ENCODE assay signal across 11 mouse cellular contexts in the genomic region with DNA sequence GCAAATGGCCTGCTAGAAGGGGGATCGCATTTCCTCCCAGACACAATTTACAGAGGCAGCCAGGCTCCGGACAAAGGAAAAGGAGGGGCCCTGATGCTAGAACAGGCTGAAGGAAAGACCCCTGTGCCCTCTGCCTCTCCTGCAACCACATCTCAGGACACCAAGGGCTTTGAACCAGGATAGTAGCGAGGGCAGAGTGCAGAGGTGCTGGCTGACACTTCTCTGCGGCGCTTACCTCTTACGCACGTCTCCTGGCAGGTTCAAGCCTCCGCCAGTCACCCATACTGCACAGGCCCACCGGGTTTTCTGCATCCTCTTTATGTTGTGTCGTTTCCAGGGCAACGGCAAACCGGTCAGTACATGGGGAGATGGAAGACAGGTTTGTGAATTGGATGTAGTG. TPM values are rescaled to one million over a fixed set of nuclear protein-coding genes. Genes with fewer than 3 reads are reported as not detected.
DNase-seq lines count a peak whose midpoint lies in the region; ATAC-seq lines count a peak whose summit lies in the region.
"Had no signal": no experiment of that assay in that cellular context is flagged by ENCODE, and none has a peak within 500 bp of the region (broad histone marks: within the 10 kb centered on the region; RNA-seq: fewer than 3 reads in every experiment).

No protein-coding gene starts in this region.

- H3K9ac ChIP-seq in kidney, embryonic 14.5 days (ENCODE audit: low read depth, low read length), result peak overlapping the region; percentile 40; the same call in 1 of the 2 replicates
- H3K9ac ChIP-seq in hindbrain, embryonic 14.5 days, result 0 out of 2 replicates have a peak overlapping the region, but pooled peaks have one; percentile 1
- peak overlapping the region; percentile 2; the same call in 1 of the 2 replicates for H3K9ac ChIP-seq in midbrain, embryonic 15.5 days
- H3K9ac ChIP-seq: heart, embryonic 13.5 days had no signal

- no peak for DNase-seq in kidney, postnatal 36 days
- peak; percentile 54 for DNase-seq in embryo, embryonic 11 days
- no peak for DNase-seq in hindbrain, embryonic 14.5 days (ENCODE audit: low spot score)
- no peak for DNase-seq in frontal cortex, postnatal 36 days (ENCODE audit: low spot score in 2 of 2)
- DNase-seq in thymus, postnatal 36 days, result no peak
- no peak for DNase-seq in MN1 (ENCODE audit: low spot score)
- DNase-seq: layer of hippocampus, postnatal 36 days had no signal

- no peak overlapping the region for H3K4me3 ChIP-seq in kidney, embryonic 14.5 days (ENCODE audit: low read length)
- H3K4me3 ChIP-seq in hindbrain, embryonic 14.5 days (replicated peaks; ENCODE audit: low read length), result no peak overlapping the region
- H3K4me3 ChIP-seq in midbrain, embryonic 15.5 days, result 0 out of 2 replicates have a peak overlapping the region, but pooled peaks have one; percentile 13
- H3K4me3 ChIP-seq: heart, embryonic 13.5 days had no signal

- peaks cover 5% of the 10 kb centered on the region; the same call in 1 of the 2 replicates for H3K4me1 ChIP-seq in kidney, embryonic 14.5 days (ENCODE audit: control insufficient read depth, insufficient read depth, low read length)
- peaks cover 13% of the 10 kb centered on the region for H3K4me1 ChIP-seq in hindbrain, embryonic 14.5 days (replicated peaks; ENCODE audit: control insufficient read depth, insufficient read depth, low read length)
- peaks cover 11% of the 10 kb centered on the region for H3K4me1 ChIP-seq in midbrain, embryonic 15.5 days

- H3K27ac ChIP-seq in kidney, embryonic 14.5 days (ENCODE audit: low read depth, low read length), result no peak overlapping the region; the same call in 1 of the 2 replicates
- H3K27ac ChIP-seq in hindbrain, embryonic 14.5 days, result peak overlapping the region; percentile 70
- H3K27ac ChIP-seq in midbrain, embryonic 15.5 days, result peak overlapping the region; percentile 71
- H3K27ac ChIP-seq: heart, embryonic 13.5 days had no signal

- 17% methylated on average over 12 of the region's 12 CpGs for WGBS in kidney, embryonic 14.5 days
- 17% methylated on average over 12 of the region's 12 CpGs for WGBS in hindbrain, embryonic 14.5 days
- WGBS in midbrain, embryonic 15.5 days, result 16% methylated on average over 12 of the region's 12 CpGs

- H3K36me3 ChIP-seq in kidney, embryonic 14.5 days (ENCODE audit: control insufficient read depth, insufficient read depth, low read length), result no peaks in the 10 kb centered on the region
- H3K36me3 ChIP-seq in hindbrain, embryonic 14.5 days (replicated peaks; ENCODE audit: control insufficient read depth, insufficient read depth), result no peaks in the 10 kb centered on the region
- H3K36me3 ChIP-seq in midbrain, embryonic 15.5 days (replicated peaks), result no peaks in the 10 kb centered on the region
- H3K36me3 ChIP-seq: heart, embryonic 13.5 days had no signal

- no peaks in the 10 kb centered on the region for H3K9me3 ChIP-seq in kidney, embryonic 14.5 days (ENCODE audit: control insufficient read depth, low read length)
- H3K9me3 ChIP-seq in hindbrain, embryonic 14.5 days (ENCODE audit: control insufficient read depth, low read length), result no peaks in the 10 kb centered on the region
- no peaks in the 10 kb centered on the region for H3K9me3 ChIP-seq in midbrain, embryonic 15.5 days
- H3K9me3 ChIP-seq: heart, embryonic 13.5 days had no signal

- H3K4me2 ChIP-seq in kidney, embryonic 14.5 days (replicated peaks; ENCODE audit: low read depth, low read length), result peak overlapping the region; percentile 19; the same call in 1 of the 2 replicates
- peak overlapping the region; percentile 22 for H3K4me2 ChIP-seq in hindbrain, embryonic 14.5 days (replicated peaks)
- peak overlapping the region; percentile 31 for H3K4me2 ChIP-seq in midbrain, embryonic 15.5 days
- H3K4me2 ChIP-seq: heart, embryonic 13.5 days had no signal

- ATAC-seq in kidney, embryonic 14.5 days (ENCODE audit: low FRiP score, low TSS enrichment), result peak; percentile 63
- peak; percentile 70 for ATAC-seq in hindbrain, embryonic 14.5 days (ENCODE audit: low FRiP score)
- peak; percentile 92 for ATAC-seq in midbrain, embryonic 15.5 days (replicated peaks)
- ATAC-seq: lung, postnatal 0 days had no signal

- H3K27me3 ChIP-seq in kidney, embryonic 14.5 days (ENCODE audit: control insufficient read depth, insufficient read depth, low read length), result no peaks in the 10 kb centered on the region
- no peaks in the 10 kb centered on the region for H3K27me3 ChIP-seq in hindbrain, embryonic 14.5 days (ENCODE audit: control insufficient read depth, insufficient read depth, low read length)
- no peaks in the 10 kb centered on the region for H3K27me3 ChIP-seq in midbrain, embryonic 15.5 days (replicated peaks)

RNA-seq across cellular contexts. Expression of a gene that starts 12.0 kb away (rescaled TPM):
- polyA plus RNA-seq in kidney, embryonic 14.5 days (2014; fragmentation: Nextera tagmentation; extraction: Ambion mirVana), result 1.3 and 2.5 TPM in 2 replicates
- polyA plus RNA-seq in hindbrain, embryonic 14.5 days (2014; fragmentation: Nextera tagmentation; extraction: Ambion mirVana), result 18.5 and 22.9 TPM in 2 replicates
- polyA plus RNA-seq in midbrain, embryonic 15.5 days (2015; fragmentation: Nextera tagmentation; extraction: Ambion mirVana), result 17.8 and 20.4 TPM in 2 replicates
